Mouse (Mus musculus) forebrain, embryonic 11.5 days (tissue): ENCODE data around the gene Srrm2. TPM values are rescaled to one million over a fixed set of nuclear protein-coding genes. Genes with fewer than 3 reads are reported as not detected.

ENCODE experiments used
- ATAC-seq: fragments of 200-750 bp; cut with Nextera tagmentation; replicated peaks from 2 replicates; pipeline ENCODE4 v1.8.0; 2017; ENCODE audit warnings: moderate TSS enrichment; ENCODE audit not compliant: low FRiP score
- DNase-seq: peaks from one replicate; pipeline ENCODE4 v3.0.0-alpha.2; 2017; ENCODE audit warnings: low spot score
- H3K27ac ChIP-seq: fragments of 300-500 bp; sonication (generic); 2 replicates; pipeline ENCODE4 v1.5.1; 2014; ENCODE audit warnings: low read depth, low read length
- H3K27me3 ChIP-seq: fragments of 300-500 bp; sonication (generic); 2 replicates; pipeline ENCODE4 v1.6.1; 2014; ENCODE audit warnings: mild to moderate bottlenecking, low read length, mixed read lengths; ENCODE audit not compliant: control insufficient read depth, insufficient read depth
- H3K36me3 ChIP-seq: fragments of 300-500 bp; sonication (generic); 2 replicates; pipeline ENCODE4 v1.6.1; 2014; ENCODE audit warnings: mild to moderate bottlenecking, low read length, moderate library complexity, mixed read lengths; ENCODE audit not compliant: control insufficient read depth, insufficient read depth
- H3K4me1 ChIP-seq: fragments of 300-500 bp; sonication (generic); replicated peaks from 2 replicates; pipeline ENCODE4 v1.6.1; 2014; ENCODE audit warnings: low read length, mixed read lengths; ENCODE audit not compliant: control insufficient read depth, insufficient read depth
- H3K4me2 ChIP-seq: fragments of 300-500 bp; sonication (generic); 2 replicates; pipeline ENCODE4 v1.6.1; 2014; ENCODE audit warnings: low read depth, mild to moderate bottlenecking, low read length, moderate library complexity, mixed read lengths; ENCODE audit not compliant: severe bottlenecking
- H3K4me3 ChIP-seq: fragments of 300-500 bp; sonication (generic); 2 replicates; pipeline ENCODE4 v1.5.1; 2014; ENCODE audit warnings: low read depth, low read length
- H3K9ac ChIP-seq: fragments of 300-500 bp; sonication (generic); 2 replicates; pipeline ENCODE4 v1.6.1; 2014; ENCODE audit warnings: low read length
- H3K9me3 ChIP-seq: fragments of 300-500 bp; sonication (generic); 2 replicates; pipeline ENCODE4 v1.6.1; 2016; ENCODE audit warnings: low read length, mixed read lengths; ENCODE audit not compliant: control insufficient read depth
- WGBS: fragments of 180-500 bp; shearing (Covaris S2); extraction: QIAGEN DNeasy Blood & Tissue Kit; methylation state at CpG from one replicate; pipeline ENCODE4 v1.1.7; 2014; 5-methylcytosine and 5-hydroxymethylcytosine counted together
- polyA plus RNA-seq: library from polyadenylated mRNA; unstranded; fragments of >200 nt; fragmentation: Nextera tagmentation; extraction: Ambion mirVana; gene quantifications from 2 replicates; pipeline ENCODE4 v1.2.1, GENCODE M21; 2014

Gene Srrm2
- 541 and 559 TPM in 2 replicates for polyA plus RNA-seq

DNA sequence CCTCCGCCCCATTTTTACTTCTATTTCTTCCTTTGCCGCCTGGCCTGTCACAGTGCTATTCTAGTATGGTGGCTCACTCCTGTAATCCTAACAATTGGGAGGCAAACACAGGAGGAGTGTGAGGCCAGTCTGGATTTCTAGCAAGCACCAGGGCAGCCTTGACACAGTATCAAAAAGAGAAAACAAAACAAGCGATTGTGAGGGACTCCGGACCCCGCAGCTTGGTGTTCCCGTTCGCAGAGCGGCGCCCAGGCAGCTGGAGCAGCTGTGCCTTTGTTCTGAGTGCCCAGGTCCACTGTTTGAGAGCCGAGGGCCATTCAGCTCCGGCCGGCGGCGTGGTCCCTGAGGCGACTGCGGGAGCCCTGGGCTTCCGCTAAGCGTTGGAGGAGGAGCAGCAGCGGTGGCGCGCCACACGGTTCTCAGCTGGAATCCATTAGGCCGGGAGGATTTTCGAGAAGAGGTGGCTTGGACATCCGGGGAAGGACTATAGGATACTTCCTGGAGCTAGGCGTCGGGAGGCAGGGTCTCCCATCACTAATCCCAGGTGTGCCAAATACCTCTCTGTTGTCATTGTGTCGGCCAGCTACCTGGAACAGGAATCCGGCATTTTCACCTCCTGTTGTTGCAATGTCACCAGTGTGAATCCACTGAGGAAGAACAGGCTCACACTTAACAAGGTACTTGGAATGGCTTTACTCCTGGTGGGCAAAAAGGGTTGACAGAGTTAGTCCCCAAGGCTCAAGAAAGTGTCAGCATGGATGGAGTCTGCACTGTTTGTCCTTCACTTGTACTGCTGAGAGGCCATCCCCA, at the start of gene Srrm2:
Srrm2 (plus strand) TSS at position 264 of the 810 bp plus-strand sequence.
- H3K4me2 ChIP-seq, result peak within 1 kb of the TSS; percentile 59
- H3K9ac ChIP-seq, result peak within 1 kb of the TSS; percentile 68
- H3K9me3 ChIP-seq, result no peaks in the 10 kb centered on the region
- peak within 1 kb of the TSS; percentile 67 for H3K27ac ChIP-seq
- H3K27me3 ChIP-seq, result no peaks in the 10 kb centered on the region
- no peaks in the 10 kb centered on the region for H3K36me3 ChIP-seq
- peaks cover 6% of the 10 kb centered on the region; the same call in 1 of the 2 replicates for H3K4me1 ChIP-seq
- peak within 1 kb of the TSS; percentile 25 for H3K4me3 ChIP-seq
- ATAC-seq (peak; percentile 74), DNase-seq (peak; percentile 84)
- 2% methylated on average over 29 of the region's 29 CpGs for WGBS

DNA sequence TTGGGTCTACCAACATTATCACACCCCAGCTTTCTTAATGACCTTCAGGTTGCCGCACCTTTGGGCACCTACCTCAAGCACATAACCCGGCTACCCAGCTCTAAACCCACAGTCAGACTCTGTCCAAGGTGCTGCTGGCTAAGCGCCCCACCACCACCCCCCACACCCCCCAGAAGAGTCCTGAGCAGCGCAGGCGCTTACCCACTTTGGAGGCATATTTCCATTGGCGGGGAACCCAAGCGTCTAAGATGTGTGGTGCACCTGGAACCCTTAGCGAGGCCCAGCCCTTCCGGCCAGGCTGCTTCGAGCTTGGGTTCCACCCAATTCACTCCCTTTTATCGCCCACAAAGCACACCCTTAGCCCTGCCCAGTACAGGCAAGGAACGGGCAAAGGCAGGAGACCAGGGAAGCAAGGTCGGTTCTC, 49.7 kb upstream of the Srrm2 start, which contains the start of gene Paqr4:
Paqr4 (minus strand) TSS at position 270 of the 424 bp plus-strand sequence.
- peak within 1 kb of the TSS; percentile 64 for H3K4me3 ChIP-seq
- H3K4me1 ChIP-seq, result peaks cover 25% of the 10 kb centered on the region
- no peak for DNase-seq
- peak within 1 kb of the TSS; percentile 46; the same call in 1 of the 2 replicates for H3K27ac ChIP-seq
- ATAC-seq, result no peak; the same call in none of the 2 replicates
- H3K9ac ChIP-seq, result peak within 1 kb of the TSS; percentile 74
- H3K27me3 ChIP-seq, result peaks cover 51% of the 10 kb centered on the region
- WGBS, result 7% methylated on average over 13 of the region's 13 CpGs
- H3K36me3 ChIP-seq, result no peaks in the 10 kb centered on the region
- no peaks in the 10 kb centered on the region for H3K9me3 ChIP-seq
- peak within 1 kb of the TSS; percentile 99 for H3K4me2 ChIP-seq

DNA sequence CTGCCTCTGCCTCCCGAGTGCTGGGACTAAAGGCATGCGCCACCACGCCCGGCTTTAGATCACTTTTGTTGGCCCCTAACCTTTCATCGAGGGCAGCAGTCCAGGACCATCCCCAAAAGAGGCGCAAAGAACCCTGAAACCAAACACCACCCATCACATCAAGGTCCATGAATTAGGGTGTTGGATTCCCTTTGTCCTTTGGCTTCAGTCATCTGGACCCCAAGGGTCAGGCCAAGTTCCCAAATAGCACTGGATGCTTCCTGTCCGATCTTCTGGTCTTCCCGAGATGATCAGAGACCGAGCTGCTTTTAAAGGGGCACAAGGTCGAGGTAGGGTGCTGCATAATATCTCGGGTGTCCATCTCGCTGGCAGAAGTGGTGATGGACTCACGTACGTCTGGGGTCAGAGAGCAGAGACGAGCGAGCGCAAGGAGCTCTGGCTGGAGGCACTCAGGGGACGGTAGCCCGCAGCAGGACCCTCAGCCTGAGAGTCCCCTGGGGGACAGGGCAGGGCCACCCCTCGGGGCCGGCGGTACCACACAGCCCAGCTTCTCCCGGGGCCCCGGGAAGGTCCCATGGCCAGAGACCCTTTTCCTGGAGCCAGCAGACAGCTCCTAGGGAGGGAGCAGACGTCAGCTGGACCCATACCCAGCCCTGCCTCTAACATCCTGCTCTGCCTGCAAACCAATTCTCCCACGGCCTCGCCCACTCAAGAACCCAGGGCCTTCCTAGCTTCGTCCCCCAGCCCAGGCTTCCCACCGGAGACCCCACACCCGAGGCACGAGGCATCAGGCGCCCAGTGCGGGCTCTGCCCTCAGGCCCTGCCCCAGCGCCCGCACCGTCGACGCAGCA, 48.7 kb upstream of the Srrm2 start:
- Histone ChIP-seq H3K36me3 (no peaks in the 10 kb centered on the region), H3K27me3 (peaks cover 61% of the 10 kb centered on the region), H3K9ac (no peak overlapping the region), H3K4me1 (peaks cover 28% of the 10 kb centered on the region), H3K4me3 (no peak overlapping the region), H3K4me2 (no peak overlapping the region), H3K27ac (no peak overlapping the region), H3K9me3 (no peaks in the 10 kb centered on the region)
- ATAC-seq (no peak), DNase-seq (no peak)
- WGBS, result 49% methylated on average over 38 of the region's 38 CpGs

DNA sequence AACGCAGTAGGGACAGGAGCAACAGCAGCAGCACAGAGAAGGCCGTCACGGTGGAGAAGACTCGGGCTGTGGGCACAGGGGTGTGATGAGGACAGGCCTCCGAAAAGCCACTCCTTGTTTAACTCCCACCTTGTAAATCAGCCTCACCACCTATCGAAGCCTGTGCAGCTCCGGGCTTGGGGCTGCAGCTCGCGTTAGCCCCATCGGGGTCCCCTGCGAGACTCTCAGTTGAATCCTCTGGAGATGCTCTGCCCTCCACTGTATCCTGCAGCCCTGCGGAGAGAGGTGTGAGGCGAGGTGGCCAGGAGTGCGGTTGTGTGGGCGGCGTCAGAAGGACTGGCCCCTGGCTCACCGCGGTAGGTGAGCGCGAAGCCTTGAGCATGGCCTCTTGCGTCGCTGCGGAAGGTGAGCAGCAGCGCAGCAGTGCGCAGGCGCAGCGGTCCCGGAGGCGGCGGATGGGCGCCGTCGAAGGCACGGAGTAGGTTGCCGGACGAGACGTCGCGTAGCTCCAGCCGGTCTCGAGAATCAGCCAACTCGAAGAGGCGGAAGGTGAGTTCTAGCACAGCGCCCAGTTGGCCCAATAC, 48.0 kb upstream of the Srrm2 start:
- peak overlapping the region; percentile 7; the same call in 1 of the 2 replicates for H3K4me3 ChIP-seq
- ATAC-seq, result no peak
- no peak overlapping the region for H3K27ac ChIP-seq
- H3K4me2 ChIP-seq, result peak overlapping the region; percentile 37
- 9% methylated on average over 44 of the region's 44 CpGs for WGBS
- peaks cover 28% of the 10 kb centered on the region for H3K4me1 ChIP-seq
- no peaks in the 10 kb centered on the region for H3K36me3 ChIP-seq
- peaks cover 61% of the 10 kb centered on the region for H3K27me3 ChIP-seq
- no peak overlapping the region for H3K9ac ChIP-seq
- H3K9me3 ChIP-seq, result no peaks in the 10 kb centered on the region
- DNase-seq, result no peak

DNA sequence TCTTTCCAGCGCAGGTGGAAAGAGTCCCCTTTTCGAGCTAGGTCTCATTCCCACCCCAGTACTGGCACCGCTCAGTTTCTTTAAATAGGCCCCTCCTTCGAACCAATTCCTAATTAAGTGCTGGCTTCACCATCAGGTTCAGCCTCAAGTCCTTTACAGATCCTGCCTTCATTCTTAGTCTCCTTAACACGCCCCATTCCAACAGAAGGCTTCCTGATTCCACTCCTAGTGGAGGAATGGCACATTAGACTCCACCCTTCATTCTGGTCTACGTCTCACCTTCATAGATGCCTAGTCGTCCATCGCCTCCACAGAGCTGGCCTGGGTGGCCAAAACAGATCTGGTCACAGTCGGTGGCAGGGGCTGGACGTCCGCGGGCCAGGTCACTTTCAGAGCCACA, 47.4 kb upstream of the Srrm2 start:
- DNase-seq (no peak), ATAC-seq (no peak)
- H3K27me3 ChIP-seq, result peaks cover 61% of the 10 kb centered on the region
- H3K9ac ChIP-seq, result no peak overlapping the region
- no peak overlapping the region for H3K4me3 ChIP-seq
- H3K4me1 ChIP-seq, result peaks cover 28% of the 10 kb centered on the region
- H3K27ac ChIP-seq, result no peak overlapping the region
- WGBS, result 61% methylated on average over 12 of the region's 12 CpGs
- no peaks in the 10 kb centered on the region for H3K9me3 ChIP-seq
- no peaks in the 10 kb centered on the region for H3K36me3 ChIP-seq
- H3K4me2 ChIP-seq, result no peak overlapping the region

DNA sequence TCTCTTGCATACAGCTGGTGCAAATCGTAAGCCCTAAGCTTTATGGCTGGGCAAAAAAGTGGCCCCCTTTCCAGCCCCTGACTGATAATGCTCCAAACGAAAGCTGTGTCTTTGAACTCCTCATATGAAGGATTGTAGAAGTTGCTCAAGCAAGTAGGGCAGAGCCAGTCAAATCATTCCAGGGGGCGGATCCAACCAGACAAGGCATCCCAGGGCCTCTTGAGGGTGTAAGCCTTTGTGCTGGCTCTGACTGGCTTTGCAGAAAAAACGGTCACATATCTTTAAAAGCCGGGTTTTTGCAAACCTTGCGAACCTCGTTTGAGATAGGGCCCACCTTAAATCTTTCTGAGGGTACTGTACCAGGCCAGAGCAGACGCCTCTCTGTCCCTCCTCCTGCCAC, 46.3 kb upstream of the Srrm2 start:
- Histone ChIP-seq H3K4me3 (no peak overlapping the region), H3K27me3 (peaks cover 61% of the 10 kb centered on the region), H3K27ac (no peak overlapping the region), H3K4me1 (peaks cover 21% of the 10 kb centered on the region), H3K9me3 (no peaks in the 10 kb centered on the region), H3K36me3 (no peaks in the 10 kb centered on the region), H3K9ac (no peak overlapping the region), H3K4me2 (no peak overlapping the region)
- 14% methylated on average over 8 of the region's 8 CpGs for WGBS
- ATAC-seq (no peak), DNase-seq (no peak)

DNA sequence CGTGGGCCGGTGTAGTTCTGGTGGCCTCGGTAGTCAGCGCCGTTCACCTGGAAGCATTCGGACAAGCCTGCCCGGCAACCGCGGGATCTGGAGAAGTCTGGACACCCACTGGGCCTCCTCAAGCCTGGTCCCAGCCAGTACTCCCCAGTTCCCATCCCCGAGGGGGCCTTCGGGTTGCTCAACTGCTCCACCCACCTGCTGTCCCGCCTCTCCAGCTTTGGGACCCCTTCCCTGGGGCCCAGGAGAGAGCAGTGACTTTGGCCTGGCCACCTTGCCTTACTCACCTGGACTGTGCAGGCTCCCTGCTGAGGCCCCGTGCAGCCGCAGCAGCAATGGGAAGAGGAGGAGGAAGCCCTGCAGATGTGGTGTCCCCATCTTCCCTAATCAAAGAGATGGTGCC, 45.7 kb upstream of the Srrm2 start:
- DNase-seq (no peak), ATAC-seq (no peak)
- H3K27ac ChIP-seq, result no peak overlapping the region
- no peaks in the 10 kb centered on the region for H3K36me3 ChIP-seq
- peaks cover 61% of the 10 kb centered on the region for H3K27me3 ChIP-seq
- no peaks in the 10 kb centered on the region for H3K9me3 ChIP-seq
- no peak overlapping the region for H3K4me3 ChIP-seq
- WGBS, result 3% methylated on average over 14 of the region's 14 CpGs
- no peak overlapping the region for H3K9ac ChIP-seq
- no peak overlapping the region for H3K4me2 ChIP-seq
- peaks cover 18% of the 10 kb centered on the region for H3K4me1 ChIP-seq
